Mouse (Mus musculus): ENCODE data around the gene Otulinl.
"Not testable (repeated sequence)": the region's sequence is repeated elsewhere in the genome, so short reads cannot be mapped to it uniquely, and the experiment has no call there.

Otulinl gene

DNA sequence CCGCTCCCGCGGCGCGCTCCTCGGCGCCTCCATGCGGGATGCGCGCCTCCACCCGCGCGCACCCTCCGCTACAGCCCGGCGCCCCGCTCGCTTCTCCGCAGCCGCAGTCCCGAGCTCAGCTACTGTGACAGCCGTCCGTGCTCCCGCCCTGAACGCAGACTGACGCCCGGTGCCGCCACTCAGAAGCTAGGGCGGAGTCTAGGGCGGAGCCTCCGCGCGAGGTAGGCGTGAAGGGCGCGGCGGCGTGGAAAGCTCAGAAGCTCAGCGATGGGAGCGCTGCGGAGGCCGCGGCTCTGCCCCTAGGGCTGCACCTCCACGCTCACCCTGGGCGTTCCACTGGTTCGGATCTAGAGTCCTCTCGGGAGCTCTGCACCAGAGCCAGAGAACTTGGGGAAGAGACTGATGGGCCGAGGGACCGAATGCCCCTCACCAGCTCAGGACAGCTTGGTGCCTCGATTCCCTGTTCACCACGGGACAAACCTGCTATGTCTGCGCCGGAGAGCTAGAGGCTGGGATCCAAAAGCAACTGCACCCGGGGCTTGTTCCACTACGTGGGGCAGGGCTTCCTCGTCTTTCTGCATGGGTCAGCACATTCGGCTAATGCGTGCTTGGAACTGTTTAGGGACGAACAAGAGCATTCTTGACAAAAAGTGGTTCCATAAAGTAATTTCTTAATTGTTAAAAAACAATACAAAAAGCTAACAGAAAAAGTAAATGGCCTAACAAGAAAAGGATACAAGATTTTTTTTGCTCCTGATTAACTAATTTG is at the start of gene Otulinl:
Gene Otulinl (minus strand): TSS at position 161 of the 769 bp plus-strand sequence.
- in situ Hi-C loops (cut with MseI, MboI) = no loop called here

DNA sequence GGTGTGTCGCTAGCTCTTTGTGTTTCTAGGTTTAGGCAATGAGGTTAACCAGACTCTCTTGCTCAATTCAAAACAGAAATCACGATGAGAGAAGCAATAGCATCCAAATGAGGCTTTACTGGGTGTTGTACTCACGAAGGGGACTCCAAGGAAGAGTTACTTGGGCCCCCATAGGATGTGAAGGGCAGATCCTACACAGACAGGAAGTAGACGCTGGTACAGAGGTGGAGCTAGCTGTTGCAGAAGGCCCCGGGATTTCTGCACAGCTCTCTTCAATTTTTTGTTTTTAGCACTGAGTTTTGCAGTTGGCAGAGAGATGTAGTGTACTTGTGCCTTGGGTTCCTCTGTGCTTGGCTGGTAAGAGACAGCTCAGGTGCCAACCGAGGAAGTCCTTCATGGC is 44.8 kb upstream of the Otulinl start:
- in situ Hi-C loops (cut with MseI, MboI) = no loop called here

DNA sequence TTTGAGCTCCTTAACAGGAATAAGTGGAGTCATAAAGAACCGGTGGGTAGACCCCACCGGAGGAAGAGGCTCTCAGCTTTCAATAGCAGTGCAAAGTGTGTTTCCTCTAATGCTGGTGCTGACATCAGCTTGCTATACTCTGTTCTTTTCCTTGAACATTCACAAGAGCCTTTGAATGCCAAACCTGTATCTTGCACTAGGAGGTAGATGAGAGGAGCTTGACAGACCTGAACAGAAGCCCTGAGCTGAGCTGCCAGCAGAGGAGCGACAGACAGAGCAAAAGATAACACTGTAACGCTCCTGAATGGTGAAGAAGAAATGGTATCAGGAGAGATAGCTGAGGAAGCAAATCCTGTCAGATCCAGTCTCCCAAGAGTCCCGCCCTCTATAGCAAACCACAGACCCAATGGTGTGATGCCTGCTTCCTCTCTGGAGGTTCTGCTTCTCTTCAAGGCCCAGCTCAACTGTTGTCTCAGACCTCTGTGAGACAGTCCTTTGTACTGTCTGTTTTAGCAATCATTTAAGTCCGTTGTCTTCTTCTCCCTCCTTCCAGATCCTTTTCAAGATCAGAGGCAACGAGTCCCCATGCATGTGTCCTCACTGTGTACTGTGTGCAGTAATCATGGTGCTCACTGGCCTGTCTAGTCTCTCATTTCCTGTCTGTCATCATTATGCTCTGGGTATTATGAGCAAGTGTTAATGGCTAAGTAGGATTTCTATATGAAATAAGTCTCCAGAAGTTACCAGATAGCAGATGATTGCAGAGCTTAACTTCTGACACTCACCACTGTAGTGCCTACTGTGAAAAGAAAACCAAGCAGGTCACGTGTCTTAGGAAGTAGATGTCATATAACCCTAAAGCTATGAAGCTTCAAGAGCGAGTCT is 43.7 kb upstream of the Otulinl start:
- in situ Hi-C loops (cut with MseI, MboI) = no loop called here

DNA sequence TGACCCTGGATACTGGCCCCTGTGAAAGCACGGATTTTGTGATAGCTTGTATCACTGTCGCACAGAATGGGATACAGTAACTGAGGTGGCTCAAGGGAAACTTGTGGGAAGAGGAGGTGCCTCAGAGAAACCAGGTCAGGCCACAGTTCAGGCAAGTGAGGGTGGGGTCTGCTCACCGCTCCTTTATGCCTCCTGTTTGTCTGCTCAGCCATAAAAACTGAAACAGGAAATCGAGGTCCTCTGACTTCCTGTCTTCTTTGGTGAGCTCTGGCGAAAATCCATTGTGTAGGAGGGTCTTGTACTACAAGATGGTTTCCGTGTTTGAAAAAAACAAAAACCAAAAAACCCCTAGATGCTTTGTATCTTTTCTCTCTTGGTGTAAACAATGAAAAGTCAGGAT is 42.9 kb upstream of the Otulinl start:
- in situ Hi-C loops (cut with MseI, MboI) = no loop called here

DNA sequence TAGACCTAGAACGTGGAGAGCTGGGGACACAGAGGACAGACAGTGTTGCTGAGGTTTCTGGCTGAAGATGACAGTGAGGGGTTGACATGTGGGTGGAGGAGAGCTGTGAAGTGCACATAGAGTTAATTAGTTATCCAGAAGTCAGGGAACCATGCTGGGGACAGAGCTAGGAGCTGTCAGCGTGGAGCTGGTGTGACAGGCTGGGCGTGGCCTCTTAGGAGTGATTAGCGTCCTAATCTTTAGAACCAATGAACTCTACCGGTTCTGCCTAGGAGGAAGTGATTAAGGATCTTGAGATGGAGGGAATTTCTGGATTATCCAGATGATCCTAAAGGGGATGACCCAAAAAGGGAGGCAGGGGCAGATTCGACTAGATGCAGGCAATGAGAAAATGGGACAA is 42.4 kb upstream of the Otulinl start:
- in situ Hi-C loops (cut with MseI, MboI) = no loop called here

DNA sequence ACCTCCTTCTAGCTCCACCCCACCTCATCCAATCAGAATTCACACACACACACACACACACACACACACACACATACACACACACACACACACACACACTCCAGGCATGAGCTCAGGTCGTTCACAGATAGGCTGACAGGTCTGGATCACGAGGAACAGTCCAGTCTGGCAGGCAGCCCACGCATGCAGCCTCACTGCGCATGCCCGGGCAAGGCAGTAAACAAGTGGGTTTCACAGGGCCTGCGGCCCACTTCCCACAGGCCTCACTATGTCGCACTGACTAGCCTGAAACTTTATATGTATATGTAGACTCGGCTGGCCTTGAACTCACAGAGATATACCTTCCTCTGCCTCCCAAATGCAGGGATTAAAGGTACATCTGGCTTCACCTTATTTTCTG is 38.9 kb upstream of the Otulinl start:
- in situ Hi-C loops (cut with MseI, MboI) = not testable (repeated sequence)

DNA sequence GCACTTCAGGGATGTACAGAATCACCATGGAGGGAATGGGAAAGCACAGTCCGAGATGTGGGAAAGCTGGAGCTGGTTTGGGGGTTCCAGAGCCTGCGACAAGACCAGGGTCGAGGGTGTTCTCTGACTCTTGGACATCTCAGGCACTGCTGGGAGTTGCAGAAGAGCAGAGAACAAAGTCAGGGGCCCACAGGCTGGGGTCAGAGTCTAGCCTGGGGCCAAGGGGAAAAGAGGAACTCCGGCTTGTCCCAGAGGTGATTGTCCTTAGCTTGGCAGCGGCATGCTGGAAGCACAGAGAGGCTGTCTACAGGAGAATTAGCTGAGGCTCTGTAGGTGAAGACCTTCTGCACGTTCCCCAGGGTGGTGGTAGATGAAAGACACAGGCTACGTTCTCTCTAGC is 37.3 kb upstream of the Otulinl start:
- in situ Hi-C loops (cut with MseI, MboI) = loop anchor here in 1 of 2 experiments (10.0 kb wide), 1 partner anchor 54 kb away; no protein-coding TSS in a partner anchor

DNA sequence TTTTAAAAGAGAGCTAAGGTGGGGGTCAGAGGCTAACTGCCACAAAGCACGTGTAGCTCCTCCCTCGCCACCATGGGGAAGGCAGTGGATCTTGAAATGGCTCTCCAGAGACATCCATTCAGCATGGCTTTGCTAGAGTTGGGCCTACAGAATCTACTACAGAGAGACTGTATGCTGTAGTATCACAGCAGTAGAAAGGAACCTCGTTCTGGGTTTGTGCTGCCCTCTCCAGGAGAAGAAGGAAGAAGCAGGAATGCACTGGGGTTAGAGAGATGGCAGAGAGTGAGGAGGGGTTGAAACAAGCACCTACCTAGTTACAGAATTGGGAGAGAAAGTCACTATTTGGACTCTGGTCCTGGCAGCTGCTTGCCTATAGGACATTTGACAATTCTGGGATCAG is 34.0 kb upstream of the Otulinl start:
- in situ Hi-C loops (cut with MseI, MboI) = loop anchor here in 1 of 2 experiments (10.0 kb wide), 1 partner anchor 51 kb away; no protein-coding TSS in a partner anchor

DNA sequence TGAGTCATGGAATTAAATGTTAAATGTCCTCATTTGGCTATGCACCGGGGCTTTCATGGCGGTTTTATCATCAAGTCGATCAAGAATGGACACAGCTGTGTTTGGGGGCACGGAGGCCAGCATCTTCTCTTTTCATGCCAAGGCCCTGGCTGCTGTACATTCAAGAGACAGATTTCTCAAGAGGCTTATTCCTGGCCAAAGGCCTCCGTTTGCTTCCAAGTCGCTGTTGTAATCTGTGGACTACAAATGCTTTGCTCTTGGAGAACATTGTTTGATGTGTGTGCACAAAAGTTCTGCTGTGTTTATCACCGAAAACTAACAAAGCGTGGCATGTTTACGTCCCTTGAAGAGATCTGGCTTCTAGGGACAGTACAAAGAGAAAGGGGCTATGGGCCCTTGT is 29.3 kb upstream of the Otulinl start:
- in situ Hi-C loops (cut with MseI, MboI) = loop anchor here in 1 of 2 experiments (10.0 kb wide), 1 partner anchor 46 kb away; no protein-coding TSS in a partner anchor

DNA sequence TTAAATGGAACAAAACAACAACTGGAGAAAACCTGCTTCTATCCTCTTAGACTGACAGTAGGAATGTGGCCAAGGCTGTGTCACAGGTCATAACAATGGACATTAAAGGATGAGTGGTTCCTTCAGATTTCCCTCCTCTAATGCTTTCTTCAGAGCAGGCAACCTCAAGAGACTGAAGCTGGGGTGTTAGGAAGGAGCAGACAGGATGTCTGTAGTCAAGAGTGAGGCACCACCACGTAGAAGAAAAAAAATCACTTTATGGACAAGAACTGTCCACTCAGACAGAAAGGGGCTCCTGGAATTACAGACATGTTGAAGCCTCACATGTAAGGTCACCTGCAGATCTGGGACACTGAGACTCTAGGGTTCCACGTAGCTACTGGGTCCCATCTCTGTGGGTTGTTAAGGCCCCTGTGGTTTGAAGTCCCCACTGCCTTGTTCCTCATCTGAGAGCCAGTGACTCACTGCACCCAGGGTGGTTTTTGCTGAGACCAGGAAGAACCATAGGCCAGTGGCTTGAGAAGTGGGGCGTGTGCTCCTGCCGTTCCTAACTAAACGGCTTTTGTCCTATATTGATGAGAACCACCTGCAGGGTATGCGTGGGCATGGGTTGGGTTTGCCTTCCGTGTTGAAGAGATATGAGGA is 27.7 kb upstream of the Otulinl start:
- in situ Hi-C loops (cut with MseI, MboI) = no loop called here

DNA sequence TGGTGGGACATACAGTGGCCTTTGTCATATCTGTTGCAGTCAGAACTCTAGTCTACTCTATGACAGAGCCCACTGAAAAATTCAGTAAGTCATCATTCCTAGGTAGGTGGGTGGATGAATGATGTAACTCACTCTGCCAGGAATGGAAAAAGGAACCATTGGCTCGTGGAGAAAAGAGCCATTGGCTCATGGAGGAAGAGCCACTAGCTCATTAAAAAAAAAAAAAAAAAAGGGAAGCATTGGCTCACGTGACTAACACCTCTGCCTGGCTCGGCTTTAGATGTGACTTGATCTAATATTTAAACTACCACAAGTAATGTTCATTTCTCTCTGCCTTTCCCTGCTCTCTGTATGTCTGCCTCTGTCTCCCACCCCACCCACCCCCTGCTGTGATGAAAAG is 27.1 kb upstream of the Otulinl start:
- in situ Hi-C loops (cut with MseI, MboI) = no loop called here

DNA sequence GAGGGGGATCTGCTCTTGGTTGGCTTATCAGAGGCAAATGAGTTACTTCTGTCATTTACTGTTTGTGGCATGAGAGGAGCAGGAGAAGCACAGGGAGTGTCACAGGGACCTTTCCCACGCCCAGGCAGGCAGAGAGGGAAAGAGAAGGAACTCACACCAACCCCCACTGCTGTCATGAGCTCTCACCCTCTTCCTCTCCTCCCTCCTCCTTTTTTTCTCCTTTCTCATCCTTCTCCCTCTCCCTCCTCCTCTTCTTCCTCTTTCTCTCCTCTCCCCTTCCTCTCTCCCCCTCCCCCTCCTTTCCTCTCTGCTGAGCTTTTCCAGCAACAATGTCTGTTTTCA is 21.6 kb upstream of the Otulinl start:
- in situ Hi-C loops (cut with MseI, MboI) = no loop called here

DNA sequence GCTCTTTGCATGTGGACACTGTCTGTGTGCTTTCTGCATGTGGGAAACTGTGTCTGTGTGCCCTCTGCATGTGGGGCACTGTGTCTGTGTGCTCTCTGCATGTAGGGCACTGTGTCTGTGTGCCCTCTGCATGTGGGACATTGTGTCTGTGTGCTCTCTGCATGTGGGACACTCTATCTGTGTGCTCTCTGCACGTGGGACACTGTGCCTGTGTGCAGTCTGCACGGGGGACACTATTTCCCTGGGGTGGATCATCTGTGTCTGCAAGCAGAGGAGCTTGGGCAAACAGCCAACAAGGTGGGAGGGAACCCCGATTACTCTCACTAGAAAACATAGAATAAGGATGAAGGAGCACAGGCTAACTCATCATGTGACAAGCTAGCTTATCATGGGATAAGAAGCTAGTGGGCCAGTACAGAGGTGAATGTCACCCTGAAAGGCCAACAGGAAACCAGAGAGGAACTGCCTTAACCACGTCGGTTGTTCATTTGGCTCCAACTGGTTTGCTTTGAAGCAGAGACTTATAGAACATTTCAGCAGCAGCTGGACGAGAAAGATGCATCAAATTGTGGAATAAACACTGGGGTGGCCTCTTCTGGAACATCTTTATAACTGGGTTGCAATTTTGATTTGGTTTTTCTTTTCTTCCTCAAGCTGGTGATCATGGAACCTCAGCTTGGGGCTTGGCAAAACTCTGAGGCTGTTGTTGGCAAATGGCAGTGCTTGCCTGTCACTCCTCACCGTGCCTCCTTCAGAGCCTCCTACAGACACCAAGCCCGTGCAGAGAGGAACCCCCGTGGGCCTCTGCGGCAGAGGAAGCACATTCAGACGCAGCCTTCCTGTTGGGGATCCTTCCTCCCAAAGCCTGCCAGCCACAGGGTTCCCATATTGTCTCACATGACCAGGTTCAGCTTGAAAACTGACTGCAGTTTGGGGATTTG is 20.9 kb upstream of the Otulinl start:
- in situ Hi-C loops (cut with MseI, MboI) = no loop called here

DNA sequence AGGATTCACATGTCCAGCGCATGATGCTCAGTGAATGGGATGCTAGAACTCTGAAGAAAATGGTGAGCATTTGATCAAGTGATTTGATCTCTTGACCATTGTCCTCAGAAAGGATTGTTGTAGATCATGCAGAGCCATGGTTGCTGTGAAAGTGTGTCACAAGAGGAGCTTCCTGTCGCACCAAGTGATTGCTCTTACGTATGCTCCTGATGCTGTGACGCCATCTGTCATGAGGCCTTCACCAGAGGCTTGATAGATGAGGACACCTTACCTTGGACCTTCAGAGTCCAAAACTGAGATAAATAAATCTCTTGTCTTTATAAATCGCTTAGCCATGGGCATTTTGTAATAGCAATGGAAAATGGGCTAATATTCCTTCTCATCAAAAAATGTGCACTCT is 16.3 kb upstream of the Otulinl start:
- in situ Hi-C loops (cut with MseI, MboI) = no loop called here

DNA sequence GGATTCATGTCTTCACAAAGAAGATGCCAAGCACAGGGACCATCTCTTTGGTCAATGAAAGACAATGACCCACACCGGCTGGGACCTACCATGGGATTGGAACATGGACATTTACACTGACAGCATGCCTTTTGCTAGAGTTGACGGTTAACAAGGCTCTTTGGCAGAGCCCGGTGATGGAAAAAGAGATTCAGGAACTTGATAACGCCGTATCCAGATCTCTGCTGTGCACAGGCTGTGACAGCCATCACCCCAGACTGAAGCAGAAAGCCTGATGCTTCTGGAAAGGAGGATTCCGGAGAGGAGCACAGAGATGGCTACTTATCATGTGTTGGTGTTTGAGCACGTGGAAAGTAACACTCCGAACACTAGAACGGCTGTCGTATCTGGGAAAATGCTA is 11.9 kb upstream of the Otulinl start:
- in situ Hi-C loops (cut with MseI, MboI) = no loop called here

DNA sequence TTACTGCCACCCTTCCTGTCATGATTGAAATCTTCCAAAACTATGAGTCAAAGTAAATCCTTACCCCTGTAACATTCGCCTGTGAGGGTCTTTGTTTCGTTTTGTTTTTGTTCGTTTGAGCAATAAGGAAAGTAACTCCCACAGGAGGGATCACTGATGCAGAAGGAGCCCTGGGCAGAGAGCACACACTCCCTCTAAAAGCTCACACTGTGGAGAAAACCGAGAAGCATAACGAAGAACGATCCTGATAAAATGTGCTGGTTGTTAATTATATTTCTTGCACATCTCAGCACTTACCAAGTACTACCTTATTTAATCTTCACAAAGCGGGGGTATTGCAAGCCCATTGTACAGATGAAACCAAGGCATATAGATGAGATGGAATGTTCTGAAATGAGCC is 10.8 kb upstream of the Otulinl start:
- in situ Hi-C loops (cut with MseI, MboI) = no loop called here

DNA sequence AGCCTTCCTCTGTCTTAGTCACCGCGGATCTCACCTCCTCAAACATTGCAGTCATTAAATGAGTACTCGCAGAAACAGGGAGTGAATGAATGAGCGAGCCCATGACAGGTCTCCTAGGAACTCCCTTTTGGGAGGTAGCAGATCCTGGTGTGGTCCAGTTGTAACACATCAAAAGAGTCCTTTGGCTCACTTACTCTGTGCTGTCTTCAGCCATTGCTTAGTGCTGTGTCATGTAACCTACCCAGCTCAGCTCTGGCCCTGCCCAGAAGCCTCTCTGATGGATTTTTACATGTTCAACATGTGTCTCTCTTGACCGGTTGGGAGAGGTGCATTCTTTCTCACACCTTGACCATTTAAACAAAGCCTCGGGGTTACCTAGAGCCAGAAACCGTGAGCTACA is 9.8 kb upstream of the Otulinl start:
- in situ Hi-C loops (cut with MseI, MboI) = no loop called here

DNA sequence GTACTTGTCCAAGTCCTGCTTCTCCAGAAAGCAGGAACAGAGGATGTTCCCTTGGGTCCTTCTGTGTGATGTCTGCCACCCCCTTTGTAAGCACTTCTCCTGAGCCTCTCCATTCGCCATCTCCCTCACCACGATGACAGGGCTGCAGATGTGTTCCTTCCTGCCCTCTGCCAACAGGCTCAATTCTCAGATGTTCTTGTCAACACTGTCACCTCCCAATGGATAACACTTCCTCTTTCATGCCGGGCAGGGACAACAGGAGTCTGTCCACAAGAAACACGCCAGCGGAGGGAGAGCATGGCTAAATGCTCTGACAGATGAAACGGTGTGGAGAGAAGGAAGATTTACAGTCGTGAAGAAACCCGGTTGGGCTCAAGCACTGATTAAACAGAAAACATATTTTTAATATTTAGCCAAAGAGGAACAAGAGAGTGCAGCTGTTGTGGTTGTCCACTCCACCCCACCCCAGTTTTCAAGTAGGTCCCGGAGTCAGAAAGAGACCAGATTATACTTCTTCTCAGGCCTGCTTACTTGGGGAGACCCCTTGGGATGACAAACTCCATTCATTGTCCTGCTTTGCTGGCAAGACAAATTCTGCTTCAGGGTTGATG is 6.8 kb upstream of the Otulinl start:
- in situ Hi-C loops (cut with MseI, MboI) = no loop called here

DNA sequence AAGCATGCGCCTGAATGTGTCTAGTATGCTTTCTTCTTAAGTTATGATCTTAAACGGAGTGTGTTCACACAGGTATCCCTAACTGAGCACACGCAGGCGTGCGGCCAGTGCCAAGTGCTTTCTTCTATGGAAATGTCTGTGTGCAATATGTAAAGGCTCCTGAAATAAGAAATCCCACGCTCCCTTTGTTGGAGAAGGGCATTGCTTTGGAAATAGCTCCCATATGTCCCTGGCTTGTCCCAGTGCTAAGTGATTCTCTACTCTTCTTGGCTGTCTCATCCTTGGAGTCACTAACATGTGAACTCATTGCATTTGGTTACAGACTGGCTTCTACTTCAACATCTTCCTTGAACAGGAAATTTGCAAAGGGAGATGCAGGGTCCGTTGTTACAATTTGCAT is 3.4 kb upstream of the Otulinl start:
- in situ Hi-C loops (cut with MseI, MboI) = no loop called here

DNA sequence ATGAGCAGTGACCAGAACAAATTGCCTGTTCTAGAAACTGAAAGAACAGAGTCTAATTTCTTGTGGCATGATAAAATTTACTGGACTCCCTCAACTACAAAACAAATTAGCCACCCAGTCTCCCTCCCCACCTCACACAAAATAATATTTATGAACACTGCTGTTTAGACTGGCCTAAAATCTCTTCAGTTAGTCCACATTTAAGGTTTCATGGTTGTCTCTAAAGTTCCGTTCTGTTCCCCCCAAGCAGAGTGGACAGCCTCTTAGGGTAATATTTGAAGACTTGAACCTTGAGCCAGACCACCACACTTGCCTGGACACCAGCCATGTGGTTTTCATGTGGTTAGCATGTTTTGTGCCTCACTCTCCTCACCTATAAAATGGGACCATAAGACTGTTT is 1.8 kb upstream of the Otulinl start:
- in situ Hi-C loops (cut with MseI, MboI) = no loop called here

DNA sequence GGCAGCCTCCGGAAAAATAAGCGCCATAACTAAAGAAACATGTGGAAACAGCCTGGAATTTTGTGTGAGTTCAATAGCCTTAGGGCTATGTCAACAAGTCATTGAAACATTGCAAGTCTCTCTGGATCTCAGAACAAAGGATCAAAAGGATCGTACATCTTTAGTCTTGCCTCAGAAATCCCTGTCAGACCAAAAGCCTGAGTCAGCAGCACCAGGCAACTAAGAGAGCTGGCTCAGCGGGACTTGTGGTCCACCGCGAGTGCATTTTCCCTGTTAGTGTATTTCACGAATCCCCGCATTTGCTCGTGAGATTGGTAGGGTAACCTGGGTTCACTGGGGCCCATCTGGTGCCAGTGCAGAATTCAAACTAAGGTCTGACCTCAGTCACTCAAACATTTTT is 1.2 kb upstream of the Otulinl start:
- in situ Hi-C loops (cut with MseI, MboI) = no loop called here
